Mouse (Mus musculus): ENCODE data around the gene Atp10b.

DNA sequence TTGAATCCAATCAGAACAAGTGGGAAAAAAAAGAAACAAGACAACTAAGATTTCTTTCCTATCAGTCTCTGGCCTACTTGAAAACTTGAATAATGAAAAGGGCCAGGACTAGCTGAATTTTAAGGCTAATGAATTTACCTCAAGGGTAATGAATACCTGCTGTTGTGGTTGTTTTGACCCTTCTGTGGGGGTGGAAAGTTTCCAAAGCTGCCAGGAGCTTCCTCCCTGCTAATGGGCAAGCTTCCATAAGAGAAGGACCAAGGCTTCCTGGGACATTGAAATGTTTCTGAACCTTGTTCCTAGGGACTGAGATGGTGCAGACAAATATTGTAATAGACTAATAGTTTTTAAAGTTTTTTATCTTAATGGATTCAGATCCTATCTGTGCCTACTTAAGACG lies 6.9 kb upstream of the Atp10b start:
- no peak for TF ChIP-seq CTCF (conservative IDR thresholded peaks at IDR 0.05; ENCODE audit: insufficient read depth, insufficient read length, low read depth, low read length)
- TF ChIP-seq POLR2A (IDR thresholded peaks at IDR 0.05; ENCODE audit: low read depth, low read length), result no peak
